Mouse (Mus musculus): ENCODE data around the gene Magohb.

Gene Magohb

DNA sequence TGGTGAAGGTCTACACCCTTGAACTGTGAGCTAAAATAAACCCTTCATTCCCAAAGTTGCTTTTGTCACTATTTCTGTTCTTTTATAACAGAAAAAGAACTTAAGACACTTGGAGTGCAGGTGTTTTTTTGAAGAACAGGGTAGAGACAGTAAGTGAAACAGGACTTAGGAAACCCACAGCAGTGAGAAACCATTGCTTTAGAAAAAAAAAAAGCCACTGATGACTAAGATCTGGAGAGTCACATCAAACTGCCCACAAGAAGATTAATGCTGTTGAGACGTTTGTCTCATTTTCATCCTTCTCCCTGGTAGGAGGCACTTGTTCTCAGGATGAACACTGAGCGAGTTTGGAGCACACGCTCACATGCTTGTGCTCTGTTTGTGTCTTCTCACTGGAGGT lies 31.0 kb downstream of the Magohb start:
- no peak for DNase-seq (ENCODE audit: low read depth, low spot score)

DNA sequence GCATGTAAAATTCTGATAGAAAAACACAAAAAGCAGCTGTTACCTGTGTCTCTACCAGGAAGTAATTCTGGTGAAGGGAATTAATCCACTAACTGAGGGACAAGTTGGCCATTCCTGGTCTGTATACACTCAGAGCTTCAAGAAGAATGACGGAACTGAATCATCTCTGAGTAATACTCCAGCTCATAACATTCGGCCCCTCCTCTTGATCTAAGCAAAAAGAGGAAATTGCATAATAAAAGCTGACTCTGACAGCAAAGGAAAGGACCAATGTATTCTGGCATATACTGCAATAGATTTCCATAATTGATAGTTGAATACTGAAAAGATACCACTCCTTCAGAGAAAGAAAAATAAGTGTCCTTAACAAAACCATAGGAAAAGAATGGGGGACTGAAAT lies 45.8 kb downstream of the Magohb start, which contains the start of gene Klra2:
Klra2 (minus strand) TSS at position 157 of the 400 bp plus-strand sequence.
- no peak for DNase-seq (ENCODE audit: low read depth, low spot score)

DNA sequence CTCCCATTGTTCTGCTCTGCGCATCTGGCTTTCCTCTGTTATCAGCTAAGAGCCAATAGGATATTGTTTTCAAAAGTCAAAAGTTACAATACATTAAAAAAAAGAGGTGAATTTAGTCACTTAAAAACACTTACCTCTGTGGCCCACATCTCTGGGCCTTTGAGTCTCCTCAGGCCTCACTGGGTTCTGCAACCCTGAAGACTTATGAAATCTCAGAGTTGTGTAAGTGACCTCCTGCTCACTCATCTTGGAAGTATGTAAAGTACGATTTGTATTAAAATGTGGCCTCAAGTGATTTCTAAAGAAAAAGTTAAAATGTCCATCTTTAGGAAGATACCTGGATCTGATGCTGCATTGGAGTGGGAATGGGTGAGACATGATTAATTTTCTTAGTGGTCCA lies 48.0 kb downstream of the Magohb start:
- DNase-seq (ENCODE audit: low read depth, low spot score) = no peak

All from ZHBTc4 (cell line).